Mouse (Mus musculus) heart, embryonic 16.5 days (tissue): Measurements from ENCODE around the gene Pmis2. TPM values are rescaled to one million over a fixed set of nuclear protein-coding genes. Genes with fewer than 3 reads are reported as not detected.

Source experiments
- polyA plus RNA-seq: library from polyadenylated mRNA; unstranded; fragments of >200 nt; fragmentation: Nextera tagmentation; extraction: Ambion mirVana; gene quantifications from 2 replicates; pipeline ENCODE4 v1.2.1, GENCODE M21; 2015

Gene Pmis2
- polyA plus RNA-seq, 1 experiment from 2014 or later = not detected

Other genes starting within 250 kb of the Pmis2 start
- gene Nfkbid, start 249.9 kb downstream of the Pmis2 start, polyA plus RNA-seq = 1.7 and 1.8 TPM in 2 replicates
- 11.1 and 13.5 TPM in 2 replicates for gene Aplp1, start 226.1 kb downstream of the Pmis2 start, polyA plus RNA-seq
- gene Kirrel2, start 213.9 kb downstream of the Pmis2 start, polyA plus RNA-seq = 0.15 and 0.20 TPM in 2 replicates
- gene Nphs1, start 213.3 kb downstream of the Pmis2 start, polyA plus RNA-seq = 0.19 TPM in 1 of 2 replicates, not detected in the other
- gene Prodh2, start 178.0 kb downstream of the Pmis2 start, polyA plus RNA-seq = 0.09 TPM in 1 of 2 replicates, not detected in the other
- gene Arhgap33, start 136.5 kb downstream of the Pmis2 start, polyA plus RNA-seq = 7.3 and 8.2 TPM in 2 replicates
- 204 and 205 TPM in 2 replicates for gene Hspb6, start 119.4 kb downstream of the Pmis2 start, polyA plus RNA-seq
- gene Proser3, start 119.3 kb downstream of the Pmis2 start, polyA plus RNA-seq = 6.6 and 8.4 TPM in 2 replicates
- gene Lin37, start 111.8 kb downstream of the Pmis2 start, polyA plus RNA-seq = 33.6 and 40.1 TPM in 2 replicates
- 102 and 104 TPM in 2 replicates for gene U2af1l4, start 108.3 kb downstream of the Pmis2 start, polyA plus RNA-seq
- gene Gm49396, start 108.3 kb downstream of the Pmis2 start, polyA plus RNA-seq = 11.4 and 12.0 TPM in 2 replicates
- 111 and 123 TPM in 2 replicates for gene Psenen, start 108.0 kb downstream of the Pmis2 start, polyA plus RNA-seq
- 3.9 and 5.3 TPM in 2 replicates for gene Igflr1, start 106.2 kb downstream of the Pmis2 start, polyA plus RNA-seq
- gene Kmt2b, start 82.9 kb downstream of the Pmis2 start, polyA plus RNA-seq = 4.2 TPM in 2 replicates
- 0.24 and 0.51 TPM in 2 replicates for gene Zbtb32, start 72.7 kb downstream of the Pmis2 start, polyA plus RNA-seq
- 0.47 and 0.49 TPM in 2 replicates for gene Upk1a, start 58.8 kb downstream of the Pmis2 start, polyA plus RNA-seq
- gene Cox6b1, start 45.5 kb downstream of the Pmis2 start, polyA plus RNA-seq = 1,996 and 2,229 TPM in 2 replicates
- gene Etv2, start 35.8 kb downstream of the Pmis2 start, polyA plus RNA-seq = not detected in 2 replicates
- gene Rbm42, start 21.3 kb downstream of the Pmis2 start, polyA plus RNA-seq = 84.5 and 85.8 TPM in 2 replicates
- gene Haus5, start 6.6 kb downstream of the Pmis2 start, polyA plus RNA-seq = 32.2 and 32.6 TPM in 2 replicates
- gene 2200002J24Rik, start 27.3 kb upstream of the Pmis2 start, polyA plus RNA-seq = 1.0 and 1.8 TPM in 2 replicates
- 0.37 and 0.39 TPM in 2 replicates for gene Atp4a, start 40.6 kb upstream of the Pmis2 start, polyA plus RNA-seq
- 197 and 203 TPM in 2 replicates for gene Tmem147, start 57.9 kb upstream of the Pmis2 start, polyA plus RNA-seq
- 0.21 and 0.47 TPM in 2 replicates for gene Gapdhs, start 72.1 kb upstream of the Pmis2 start, polyA plus RNA-seq
- 1.6 and 1.8 TPM in 2 replicates for gene Sbsn, start 79.9 kb upstream of the Pmis2 start, polyA plus RNA-seq
- gene Dmkn, start 92.2 kb upstream of the Pmis2 start, polyA plus RNA-seq = 5.2 and 5.9 TPM in 2 replicates
- gene Krtdap, start 116.3 kb upstream of the Pmis2 start, polyA plus RNA-seq = 2.0 and 2.7 TPM in 2 replicates
- gene Ffar2, start 152.2 kb upstream of the Pmis2 start, polyA plus RNA-seq = 0.26 and 0.45 TPM in 2 replicates
- 0.10 TPM in 1 of 2 replicates, not detected in the other for gene Ffar3, start 184.6 kb upstream of the Pmis2 start, polyA plus RNA-seq
- gene Ffar1, start 190.0 kb upstream of the Pmis2 start, polyA plus RNA-seq = 0.04 TPM in 1 of 2 replicates, not detected in the other
- gene Cd22, start 208.7 kb upstream of the Pmis2 start, polyA plus RNA-seq = 0.14 and 0.24 TPM in 2 replicates
- gene Mag, start 243.3 kb upstream of the Pmis2 start, polyA plus RNA-seq = 0.24 TPM in 1 of 2 replicates, not detected in the other